Mouse (Mus musculus) naive thymus-derived CD4-positive, alpha-beta T cell, adult 2 months (primary cell): ENCODE measurements at regions not wholly inside any gene's neighbourhood (a gene's known extent, or its start where the extent isn't known, plus 50 kb on each side); places are given as distances from the start of the nearest gene placed in this dataset.

Experiments
- DNase-seq: peaks from one replicate; pipeline ENCODE4 v3.0.0-alpha.2; 2011; ENCODE audit warnings: low read depth

- no peak for DNase-seq
These were observed 145.4 kb upstream of the Stx16 start for GRCm38 (mm10) chr2:173930606-173931177.

DNA sequence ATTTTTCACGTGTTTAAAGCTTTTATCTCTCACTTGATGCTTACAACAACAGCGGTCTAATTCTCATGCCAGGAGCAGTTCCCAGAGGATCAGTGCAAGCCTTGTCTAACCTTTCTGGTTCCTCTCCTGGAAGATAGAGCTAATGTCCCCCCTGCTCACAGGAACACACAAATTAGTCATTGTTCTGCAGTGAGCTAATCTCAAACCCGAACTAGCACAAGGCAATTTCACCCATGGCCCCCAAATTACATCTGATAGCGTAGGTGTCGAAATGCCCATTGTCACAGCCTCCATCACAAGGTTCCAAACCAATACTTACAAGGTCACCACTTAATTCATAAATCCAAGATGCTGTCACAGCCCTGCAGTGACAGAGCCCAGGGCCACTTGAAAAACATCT is 140.4 kb upstream of the Stx16 start:
- no peak for DNase-seq

GRCm38 (mm10) chr2:173937531-173938439 is 138.3 kb upstream of the Stx16 start:
- no peak for DNase-seq

- no peak for DNase-seq
These were observed 137.7 kb upstream of the Stx16 start for GRCm38 (mm10) chr2:173938440-173938787.

GRCm38 (mm10) chr2:173945441-173945840 is 130.7 kb upstream of the Stx16 start:
- DNase-seq = no peak

DNA sequence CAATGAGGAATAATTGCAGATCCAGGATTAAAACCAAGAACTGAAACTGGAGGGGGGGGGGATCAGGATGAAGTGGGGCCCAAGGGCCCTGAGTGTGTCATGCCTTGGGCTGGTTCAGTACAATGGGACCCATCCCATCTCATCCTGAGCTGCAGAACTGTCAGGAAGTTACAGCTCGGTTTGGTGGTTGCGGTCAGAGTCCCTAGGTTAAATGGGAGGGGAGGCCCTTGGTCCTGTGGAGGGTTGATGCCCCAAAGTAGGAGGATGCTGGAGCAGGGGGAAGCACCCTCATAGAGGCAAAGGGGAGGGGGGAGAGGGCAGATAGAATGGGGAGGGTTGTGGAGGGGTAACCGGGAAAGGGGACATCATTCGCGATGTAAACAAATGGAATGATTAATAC is 127.5 kb upstream of the Stx16 start:
- DNase-seq = no peak

DNA sequence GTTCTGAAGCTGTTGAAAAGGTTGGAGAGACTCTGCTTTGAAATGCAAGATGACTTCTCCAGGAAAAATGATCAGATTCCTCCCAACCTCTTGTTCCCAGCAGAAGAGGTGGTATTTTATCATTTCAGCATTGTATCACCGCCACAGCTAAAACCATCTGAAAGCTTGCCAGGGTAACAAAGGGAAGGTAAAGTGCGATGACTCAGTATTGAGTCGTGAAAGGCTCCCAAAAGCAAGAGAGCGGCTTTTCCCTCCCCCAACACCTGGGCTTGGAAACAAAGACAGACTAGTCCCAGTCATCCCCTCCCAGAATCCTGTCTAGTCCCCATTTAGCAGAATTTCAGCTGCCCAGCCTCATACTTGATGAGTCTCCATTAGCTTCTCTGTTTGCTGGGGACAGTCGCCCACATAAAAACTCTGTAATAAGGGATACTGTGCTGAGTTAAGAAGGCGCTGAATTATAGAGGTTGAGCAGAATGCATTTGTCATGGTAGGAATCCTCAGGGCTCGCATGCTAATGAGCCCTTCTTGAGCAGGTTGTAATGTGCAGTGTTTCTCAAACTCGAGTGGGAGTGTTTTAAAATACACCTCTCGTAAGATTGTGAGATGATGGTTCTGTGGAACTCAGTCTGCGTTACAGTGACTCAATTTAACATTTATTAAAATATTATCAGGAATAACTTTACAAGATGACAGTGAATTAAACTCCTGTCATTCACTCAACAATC is 125.8 kb upstream of the Stx16 start:
- no peak for DNase-seq

DNA sequence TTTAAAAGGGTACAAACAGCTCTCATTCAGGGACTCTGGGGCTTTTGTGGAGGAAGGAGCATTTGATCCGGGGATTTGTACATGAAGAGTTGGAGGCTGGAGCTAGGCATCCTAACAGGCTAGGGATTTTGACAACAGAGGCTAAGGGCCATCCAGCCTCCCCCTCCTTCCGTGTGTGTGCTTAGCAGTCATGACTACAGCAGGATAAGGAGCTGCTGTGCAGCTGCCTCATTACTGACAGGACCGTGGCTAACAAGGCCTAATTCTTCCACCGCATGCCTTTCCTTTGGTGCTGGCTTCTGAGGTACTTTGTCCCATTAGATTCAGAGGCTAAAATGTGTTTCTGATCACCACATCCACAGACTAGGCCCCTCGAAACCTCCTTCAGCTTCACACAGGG is 110.0 kb upstream of the Stx16 start:
- no peak for DNase-seq

GRCm38 (mm10) chr2:173970789-173971188 is 105.3 kb upstream of the Stx16 start:
- no peak for DNase-seq

DNA sequence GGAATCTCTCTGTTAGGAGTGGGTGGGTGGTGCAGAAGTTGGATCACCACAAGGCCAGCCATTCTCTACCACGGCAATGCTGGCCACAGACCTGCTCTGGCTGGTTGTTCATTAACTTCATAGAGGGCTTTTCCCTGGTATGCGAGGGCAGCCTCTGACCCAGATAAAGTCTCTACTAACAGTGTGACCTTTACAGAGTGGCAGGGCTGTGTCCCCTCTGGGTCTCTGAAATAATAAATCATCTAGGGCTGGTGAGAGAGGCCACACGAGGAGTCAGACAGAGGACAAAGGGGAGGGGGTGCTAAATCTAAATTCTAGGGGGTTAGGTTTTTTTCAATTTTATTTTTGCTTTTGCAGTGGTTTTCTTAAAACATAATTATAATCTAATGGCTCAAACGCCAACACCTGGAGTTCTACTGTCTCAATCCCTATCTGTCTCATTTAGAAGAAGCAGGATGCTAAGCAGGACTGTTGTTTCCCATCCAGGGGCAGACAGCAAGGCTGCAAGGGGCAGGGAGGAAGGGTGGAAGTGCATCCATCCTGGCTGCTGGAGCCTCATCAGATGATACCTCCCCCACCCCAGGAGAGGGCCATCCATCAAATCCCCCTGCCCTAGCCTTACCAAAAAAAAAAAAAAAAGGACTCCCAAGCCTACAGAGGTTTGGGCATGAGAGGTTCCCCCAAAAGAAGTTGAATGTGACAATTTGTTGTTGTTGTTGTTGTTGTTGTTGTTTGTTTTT is 99.6 kb upstream of the Stx16 start:
- DNase-seq = no peak

GRCm38 (mm10) chr2:173977236-173978053 is 98.7 kb upstream of the Stx16 start:
- no peak for DNase-seq

DNA sequence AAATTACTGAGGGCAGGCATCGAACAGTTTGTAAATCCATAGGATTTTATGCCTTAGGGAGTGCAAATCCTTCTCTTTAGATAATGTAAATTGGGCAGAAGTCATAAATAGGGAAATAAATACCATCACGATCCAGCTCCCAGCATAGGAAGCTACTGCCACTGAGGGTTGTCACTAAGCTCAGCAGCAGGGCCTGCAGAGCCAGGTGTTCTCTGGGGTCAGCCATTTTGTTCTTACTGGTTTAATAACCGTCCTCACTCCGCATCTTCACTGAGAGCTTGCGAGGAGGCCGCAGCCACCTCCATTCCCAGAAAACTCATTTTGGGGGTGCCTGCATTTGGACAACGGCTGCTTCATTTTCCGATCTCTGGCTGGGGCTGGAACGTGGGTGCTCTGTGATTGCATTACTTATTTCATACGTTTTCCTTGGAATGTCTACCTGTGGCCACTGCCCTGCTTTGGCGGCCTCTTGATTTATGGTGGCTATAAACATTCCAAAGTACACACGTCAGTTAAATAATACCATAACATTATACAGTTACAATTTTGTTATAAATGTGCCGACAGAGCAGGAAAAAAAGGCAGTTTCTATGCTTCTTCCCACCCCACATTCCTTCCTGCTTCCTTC is 97.9 kb upstream of the Stx16 start:
- DNase-seq = no peak

- DNase-seq = no peak
These were observed 95.1 kb upstream of the Stx16 start for GRCm38 (mm10) chr2:173981036-173981435.

GRCm38 (mm10) chr2:173987516-173987915 is 88.6 kb upstream of the Stx16 start:
- DNase-seq = no peak

DNA sequence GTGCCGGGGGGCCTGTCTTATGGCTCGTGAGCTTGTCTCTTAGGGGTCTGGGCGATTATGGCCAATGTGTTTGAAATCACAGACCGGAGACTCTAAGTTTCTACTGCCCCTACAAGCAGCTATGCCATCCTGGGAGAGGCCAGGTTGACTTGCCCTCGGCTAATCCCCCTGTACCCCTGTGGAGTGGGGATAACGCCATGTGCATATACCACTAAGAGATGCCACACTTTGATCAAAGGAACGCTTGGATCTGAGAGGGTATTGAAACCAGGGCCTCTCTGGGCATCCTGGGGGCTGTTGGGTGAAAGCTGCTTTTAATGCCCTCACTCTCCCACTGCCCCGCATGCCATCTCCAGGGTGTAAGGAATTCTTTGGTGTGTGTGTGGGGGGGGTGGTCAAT is 88.2 kb upstream of the Stx16 start:
- no peak for DNase-seq

GRCm38 (mm10) chr2:173988641-173989336 is 87.3 kb upstream of the Stx16 start:
- DNase-seq = no peak

- no peak for DNase-seq
These were observed 85.4 kb upstream of the Stx16 start for GRCm38 (mm10) chr2:173990664-173991063.

GRCm38 (mm10) chr2:173991447-173991846 is 84.7 kb upstream of the Stx16 start:
- DNase-seq = no peak

GRCm38 (mm10) chr2:173992041-173992440 is 84.1 kb upstream of the Stx16 start:
- no peak for DNase-seq

- DNase-seq = no peak
These were observed 82.6 kb upstream of the Stx16 start for GRCm38 (mm10) chr2:173993431-173993955.
